Mouse (Mus musculus): ENCODE results near the gene Pram1. TPM values are rescaled to one million over a fixed set of nuclear protein-coding genes. Genes with fewer than 3 reads are reported as not detected.
"Not testable (repeated sequence)": the region's sequence is repeated elsewhere in the genome, so short reads cannot be mapped to it uniquely, and the experiment has no call there.

Gene Pram1
- polyA plus RNA-seq (2014; fragmentation: Nextera tagmentation; extraction: Ambion mirVana), result 0.68 and 0.71 TPM in 2 replicates

DNA sequence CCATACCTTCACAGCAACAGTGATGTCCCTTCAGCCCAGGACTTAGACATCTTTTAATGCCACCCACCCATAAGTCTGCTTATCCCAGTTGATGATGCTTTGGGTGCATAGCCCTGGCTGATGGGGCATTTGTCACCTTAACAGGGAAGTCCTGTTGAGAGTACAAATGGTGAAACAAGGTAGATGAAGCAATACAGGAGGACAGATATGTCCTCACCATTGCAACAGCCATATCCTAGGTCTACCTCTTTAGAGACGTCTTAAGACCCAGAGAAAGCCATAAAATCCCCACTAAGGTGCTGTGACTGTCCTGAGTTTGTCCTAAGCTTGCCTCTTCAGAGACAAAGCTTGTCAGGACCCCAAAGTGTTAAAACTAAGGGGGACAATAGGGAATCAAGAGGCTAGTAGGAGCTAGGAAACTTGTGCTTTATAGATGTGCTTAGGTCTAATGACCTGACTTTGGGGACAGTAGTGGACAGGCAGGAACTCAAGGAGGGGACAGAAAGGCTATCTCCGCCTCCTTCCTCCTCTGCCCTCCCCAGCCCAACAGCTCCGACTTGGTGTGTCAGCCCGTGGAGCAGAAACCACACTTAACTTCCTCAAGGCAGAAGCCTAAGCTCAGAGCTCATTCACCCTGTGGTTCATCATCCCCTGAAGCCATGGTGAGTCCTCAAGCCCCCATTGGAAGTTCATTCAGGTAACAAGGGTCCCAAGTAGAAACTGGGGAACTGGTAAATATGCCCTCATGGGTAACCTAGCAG is at the start of gene Pram1:
Gene Pram1, plus strand, starts transcription at position 541 of the 761 bp plus-strand sequence.
- WGBS, result 83% methylated on average over 4 of the region's 4 CpGs
- no peaks in the 10 kb centered on the region for H3K9me3 ChIP-seq (ENCODE audit: control insufficient read depth, low read length)
- no peaks in the 10 kb centered on the region for H3K27me3 ChIP-seq (ENCODE audit: control insufficient read depth, insufficient read depth, low read length)
- H3K27ac ChIP-seq (ENCODE audit: low read depth, low read length), result no peak within 1 kb of the TSS
- no peaks in the 10 kb centered on the region for H3K4me1 ChIP-seq (ENCODE audit: control insufficient read depth, insufficient read depth, low read length)
- H3K9ac ChIP-seq (replicated peaks; ENCODE audit: low read depth, low read length), result no peak within 1 kb of the TSS
- no peak within 1 kb of the TSS for H3K4me2 ChIP-seq (ENCODE audit: low read depth, low read length)
- H3K4me3 ChIP-seq (ENCODE audit: low read depth, low read length), result no peak within 1 kb of the TSS
- H3K36me3 ChIP-seq (ENCODE audit: control insufficient read depth, insufficient read depth, low read length), result no peaks in the 10 kb centered on the region
- no peak for ATAC-seq (ENCODE audit: low read depth)

DNA sequence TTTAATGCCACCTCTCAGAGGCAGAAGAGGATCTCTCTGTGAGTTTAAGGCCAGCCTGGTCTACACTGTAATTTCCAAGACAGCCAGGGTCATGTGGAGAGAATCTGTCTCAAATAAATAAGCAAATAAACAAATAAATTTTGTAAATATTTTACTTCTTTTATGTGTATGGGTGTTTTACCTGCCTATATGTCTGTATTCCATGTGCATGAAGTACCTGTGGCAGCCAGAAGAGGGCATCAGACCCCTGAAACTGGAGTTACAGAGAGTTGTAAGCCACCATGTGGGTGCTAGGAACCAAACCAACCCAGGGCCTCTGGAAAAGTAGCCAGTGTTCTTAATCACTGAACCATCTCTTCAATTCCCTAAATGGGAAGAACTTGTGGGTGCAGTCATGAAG is 40.6 kb upstream of the Pram1 start:
- no peak overlapping the region for H3K4me2 ChIP-seq (ENCODE audit: low read depth, low read length)
- H3K9me3 ChIP-seq (ENCODE audit: control insufficient read depth, low read length), result no peaks in the 10 kb centered on the region

DNA sequence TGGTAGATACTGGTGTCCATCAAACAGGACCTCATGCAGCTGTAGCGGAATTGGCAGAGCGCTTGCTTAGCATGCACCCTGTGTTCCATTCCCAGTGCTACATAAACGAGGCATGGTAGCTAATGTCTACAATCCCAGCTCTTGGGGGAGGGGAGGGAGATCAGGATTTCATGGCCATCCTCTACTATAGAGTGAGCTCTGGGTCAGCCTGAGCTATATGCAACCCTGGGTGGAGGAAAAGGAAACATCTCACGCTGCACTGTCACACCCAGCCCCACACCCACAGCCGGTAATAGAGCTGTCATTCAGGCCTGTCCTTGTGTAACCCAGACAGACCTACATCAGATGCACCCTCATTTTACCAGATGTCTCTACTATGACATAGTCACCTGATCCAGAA is 39.4 kb upstream of the Pram1 start:
- 95% methylated on average over 5 of the region's 5 CpGs for WGBS
- no peaks in the 10 kb centered on the region for H3K4me1 ChIP-seq (ENCODE audit: control insufficient read depth, insufficient read depth, low read length)
- no peaks in the 10 kb centered on the region for H3K9me3 ChIP-seq (ENCODE audit: control insufficient read depth, low read length)
- no peak overlapping the region for H3K27ac ChIP-seq (ENCODE audit: low read depth, low read length)
- H3K9ac ChIP-seq (replicated peaks; ENCODE audit: low read depth, low read length), result no peak overlapping the region
- H3K4me3 ChIP-seq (ENCODE audit: low read depth, low read length), result no peak overlapping the region
- no peaks in the 10 kb centered on the region for H3K27me3 ChIP-seq (ENCODE audit: control insufficient read depth, insufficient read depth, low read length)
- H3K36me3 ChIP-seq (ENCODE audit: control insufficient read depth, insufficient read depth, low read length), result no peaks in the 10 kb centered on the region
- H3K4me2 ChIP-seq (ENCODE audit: low read depth, low read length), result no peak overlapping the region
- ATAC-seq (ENCODE audit: low read depth), result no peak

More for the DNA sequence above, 40.6 kb upstream of the Pram1 start:
- Histone ChIP-seq H3K36me3 (ENCODE audit: control insufficient read depth, insufficient read depth, low read length) (no peaks in the 10 kb centered on the region), H3K9ac (replicated peaks; ENCODE audit: low read depth, low read length) (no peak overlapping the region), H3K27ac (ENCODE audit: low read depth, low read length) (no peak overlapping the region), H3K4me3 (ENCODE audit: low read depth, low read length) (no peak overlapping the region), H3K27me3 (ENCODE audit: control insufficient read depth, insufficient read depth, low read length) (no peaks in the 10 kb centered on the region), H3K4me1 (ENCODE audit: control insufficient read depth, insufficient read depth, low read length) (no peaks in the 10 kb centered on the region)
- ATAC-seq (ENCODE audit: low read depth), result no peak

DNA sequence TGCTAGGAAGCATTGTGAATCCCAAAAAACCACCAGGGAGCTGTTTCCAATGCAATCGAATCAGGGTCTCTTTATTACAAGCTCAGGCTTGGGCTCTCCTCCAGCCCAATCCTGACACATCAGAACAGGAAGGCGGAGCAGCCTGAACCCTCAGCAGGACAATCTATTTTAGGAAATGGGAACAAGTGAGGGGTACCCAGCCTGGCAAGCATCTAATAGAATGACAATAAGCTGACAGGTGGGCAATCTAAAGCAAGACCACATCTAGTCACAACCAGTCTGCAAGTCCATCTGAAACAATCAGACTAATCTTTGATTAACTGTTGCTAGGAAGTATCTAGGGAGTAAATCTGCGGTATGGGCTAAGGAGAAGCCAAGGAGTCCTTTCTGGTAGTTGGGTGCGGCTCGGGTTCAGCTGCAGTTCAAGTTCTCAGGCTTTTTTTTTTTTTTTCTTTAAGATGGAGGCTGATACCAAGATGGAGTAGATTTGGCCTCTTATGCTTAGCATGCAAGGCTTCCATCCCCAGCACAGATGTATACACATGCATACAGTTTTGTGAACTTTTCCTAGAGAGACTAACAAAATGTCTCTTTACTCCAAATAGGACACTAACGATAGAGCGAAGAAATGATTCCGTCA is 37.9 kb upstream of the Pram1 start:
- Histone ChIP-seq H3K27ac (ENCODE audit: low read depth, low read length) (no peak overlapping the region), H3K9me3 (ENCODE audit: control insufficient read depth, low read length) (no peaks in the 10 kb centered on the region), H3K4me1 (ENCODE audit: control insufficient read depth, insufficient read depth, low read length) (no peaks in the 10 kb centered on the region), H3K4me2 (ENCODE audit: low read depth, low read length) (no peak overlapping the region), H3K4me3 (ENCODE audit: low read depth, low read length) (no peak overlapping the region), H3K27me3 (ENCODE audit: control insufficient read depth, insufficient read depth, low read length) (no peaks in the 10 kb centered on the region), H3K9ac (replicated peaks; ENCODE audit: low read depth, low read length) (no peak overlapping the region), H3K36me3 (ENCODE audit: control insufficient read depth, insufficient read depth, low read length) (no peaks in the 10 kb centered on the region)
- 85% methylated on average over 8 of the region's 8 CpGs for WGBS
- no peak for ATAC-seq (ENCODE audit: low read depth)

DNA sequence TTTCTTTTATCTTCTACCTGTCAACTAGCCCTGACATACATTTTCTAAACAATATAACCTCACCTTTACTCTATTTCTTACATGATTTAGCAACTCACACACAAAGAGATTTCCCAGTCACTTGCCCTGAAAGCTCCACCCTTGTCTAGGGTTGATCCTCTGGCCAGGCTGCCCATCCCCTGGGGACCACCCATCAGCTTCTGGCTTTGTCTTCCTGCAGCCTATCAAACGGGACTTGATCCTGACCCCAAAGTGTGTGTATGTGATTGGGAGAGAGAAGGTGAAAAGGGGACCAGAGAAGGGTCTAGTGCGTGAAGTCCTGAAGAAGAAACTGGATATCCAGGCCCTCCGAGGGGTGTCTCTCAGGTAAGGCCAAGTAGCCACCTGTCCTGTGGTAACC is 37.0 kb upstream of the Pram1 start:
- no peak overlapping the region for H3K4me3 ChIP-seq (ENCODE audit: low read depth, low read length)
- no peaks in the 10 kb centered on the region for H3K9me3 ChIP-seq (ENCODE audit: control insufficient read depth, low read length)
- no peaks in the 10 kb centered on the region for H3K27me3 ChIP-seq (ENCODE audit: control insufficient read depth, insufficient read depth, low read length)
- H3K36me3 ChIP-seq (ENCODE audit: control insufficient read depth, insufficient read depth, low read length), result no peaks in the 10 kb centered on the region
- no peak overlapping the region for H3K9ac ChIP-seq (replicated peaks; ENCODE audit: low read depth, low read length)
- H3K27ac ChIP-seq (ENCODE audit: low read depth, low read length), result no peak overlapping the region
- no peak overlapping the region for H3K4me2 ChIP-seq (ENCODE audit: low read depth, low read length)
- no peaks in the 10 kb centered on the region for H3K4me1 ChIP-seq (ENCODE audit: control insufficient read depth, insufficient read depth, low read length)
- no peak for ATAC-seq (ENCODE audit: low read depth)
- 85% methylated on average over 3 of the region's 3 CpGs for WGBS

DNA sequence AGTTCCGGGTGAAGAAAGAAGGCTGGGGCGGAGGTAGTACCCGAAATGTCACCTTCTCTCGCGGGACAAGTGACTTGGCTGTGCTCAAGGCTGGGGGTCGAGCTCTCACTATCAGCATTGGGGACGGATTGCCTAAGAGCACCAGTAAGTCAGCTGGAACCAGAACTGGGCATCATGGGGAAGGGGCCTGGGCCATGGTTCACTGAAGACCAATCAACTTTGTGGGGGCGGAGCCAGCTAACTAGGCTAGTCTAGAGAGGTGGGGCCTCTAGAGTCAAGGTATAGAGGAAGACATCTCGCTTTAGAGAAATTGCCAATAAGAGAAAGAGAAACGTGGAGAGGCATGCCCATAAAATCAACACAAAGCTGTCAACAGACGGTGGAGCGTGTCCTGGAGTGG is 35.9 kb upstream of the Pram1 start:
- H3K27ac ChIP-seq (ENCODE audit: low read depth, low read length), result no peak overlapping the region
- H3K9me3 ChIP-seq (ENCODE audit: control insufficient read depth, low read length), result no peaks in the 10 kb centered on the region
- no peak overlapping the region for H3K9ac ChIP-seq (replicated peaks; ENCODE audit: low read depth, low read length)
- H3K4me3 ChIP-seq (ENCODE audit: low read depth, low read length), result no peak overlapping the region
- H3K36me3 ChIP-seq (ENCODE audit: control insufficient read depth, insufficient read depth, low read length), result no peaks in the 10 kb centered on the region
- H3K4me2 ChIP-seq (ENCODE audit: low read depth, low read length), result no peak overlapping the region
- no peak for ATAC-seq (ENCODE audit: low read depth)
- H3K27me3 ChIP-seq (ENCODE audit: control insufficient read depth, insufficient read depth, low read length), result no peaks in the 10 kb centered on the region
- H3K4me1 ChIP-seq (ENCODE audit: control insufficient read depth, insufficient read depth, low read length), result no peaks in the 10 kb centered on the region
- 83% methylated on average over 12 of the region's 12 CpGs for WGBS

DNA sequence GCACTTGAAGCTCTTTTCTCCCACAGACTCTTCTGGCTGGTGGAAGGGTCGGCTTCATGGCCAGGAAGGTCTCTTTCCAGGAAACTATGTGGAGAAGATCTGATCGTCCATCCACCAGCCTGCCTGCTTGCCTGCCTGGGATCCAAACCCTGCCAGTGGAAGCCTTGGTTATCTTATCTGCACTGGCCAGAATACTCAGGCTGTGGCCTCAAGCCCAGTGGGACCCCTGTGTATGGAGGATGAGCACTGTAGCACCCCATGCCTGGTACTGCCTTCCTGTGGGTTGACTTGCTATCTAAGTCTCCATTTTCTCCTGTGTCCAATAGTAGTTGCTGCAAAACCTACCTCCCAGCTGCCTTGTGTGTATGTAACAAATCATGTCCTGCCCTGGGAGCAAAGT is 30.6 kb upstream of the Pram1 start:
- WGBS, result 82% methylated on average over 2 of the region's 2 CpGs
- H3K9ac ChIP-seq (replicated peaks; ENCODE audit: low read depth, low read length), result no peak overlapping the region
- no peaks in the 10 kb centered on the region for H3K27me3 ChIP-seq (ENCODE audit: control insufficient read depth, insufficient read depth, low read length)

DNA sequence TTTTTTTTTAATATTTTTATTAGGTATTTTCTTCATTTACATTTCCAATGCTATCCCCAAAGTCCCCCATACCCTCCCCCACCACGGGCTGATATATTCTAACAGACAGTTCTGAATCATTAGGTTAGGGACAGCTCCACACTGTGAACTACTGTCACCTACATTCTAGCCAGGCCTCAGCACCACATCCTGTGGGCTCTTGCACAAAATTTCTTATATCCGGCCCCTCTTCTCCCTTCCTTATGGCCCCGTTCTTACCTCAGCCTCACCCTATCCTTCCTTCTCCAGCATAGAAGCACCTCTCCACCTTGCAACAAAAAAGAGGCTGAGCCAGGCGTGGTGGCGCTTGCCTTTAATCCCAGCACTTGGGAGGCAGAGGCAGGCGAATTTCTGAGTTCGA is 27.3 kb upstream of the Pram1 start:
- H3K27me3 ChIP-seq (ENCODE audit: control insufficient read depth, insufficient read depth, low read length), result no peaks in the 10 kb centered on the region
- H3K27ac ChIP-seq (ENCODE audit: low read depth, low read length), result no peak overlapping the region
- no peak overlapping the region for H3K4me3 ChIP-seq (ENCODE audit: low read depth, low read length)
- no peak overlapping the region for H3K4me2 ChIP-seq (ENCODE audit: low read depth, low read length)
- no peaks in the 10 kb centered on the region for H3K4me1 ChIP-seq (ENCODE audit: control insufficient read depth, insufficient read depth, low read length)
- H3K9ac ChIP-seq (replicated peaks; ENCODE audit: low read depth, low read length), result no peak overlapping the region
- WGBS, result 95% methylated on average over 7 of the region's 7 CpGs
- no peaks in the 10 kb centered on the region for H3K36me3 ChIP-seq (ENCODE audit: control insufficient read depth, insufficient read depth, low read length)
- ATAC-seq (ENCODE audit: low read depth), result no peak
- H3K9me3 ChIP-seq (ENCODE audit: control insufficient read depth, low read length), result no peaks in the 10 kb centered on the region

More for the DNA sequence above, 30.6 kb upstream of the Pram1 start:
- no peak overlapping the region for H3K4me2 ChIP-seq (ENCODE audit: low read depth, low read length)
- no peaks in the 10 kb centered on the region for H3K9me3 ChIP-seq (ENCODE audit: control insufficient read depth, low read length)
- H3K27ac ChIP-seq (ENCODE audit: low read depth, low read length), result no peak overlapping the region
- no peak for ATAC-seq (ENCODE audit: low read depth)
- no peaks in the 10 kb centered on the region for H3K36me3 ChIP-seq (ENCODE audit: control insufficient read depth, insufficient read depth, low read length)
- H3K4me3 ChIP-seq (ENCODE audit: low read depth, low read length), result no peak overlapping the region
- no peaks in the 10 kb centered on the region for H3K4me1 ChIP-seq (ENCODE audit: control insufficient read depth, insufficient read depth, low read length)

DNA sequence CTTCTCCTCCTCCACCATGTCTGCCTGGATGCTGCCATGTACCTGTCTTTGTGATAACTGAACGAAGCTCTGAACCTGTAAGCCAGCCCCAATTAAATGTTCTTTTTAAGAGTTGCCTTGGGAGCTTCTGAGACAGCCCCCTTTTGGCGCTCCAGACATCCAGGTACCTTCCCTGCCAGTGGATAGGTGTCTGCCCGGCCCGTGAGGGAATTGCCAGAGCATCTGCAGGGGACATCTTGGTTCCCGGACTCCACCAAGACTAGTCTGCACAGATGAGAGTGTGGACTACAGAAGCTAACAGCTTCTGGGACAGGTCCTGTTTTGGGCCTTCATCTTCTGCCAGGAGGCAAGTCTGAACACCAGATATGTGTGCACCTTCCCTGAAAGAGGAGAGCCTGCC is 24.1 kb upstream of the Pram1 start:
- WGBS, result 91% methylated on average over 5 of the region's 5 CpGs
- not testable (repeated sequence) for ATAC-seq (ENCODE audit: low read depth); H3K27ac ChIP-seq (ENCODE audit: low read depth, low read length); H3K4me2 ChIP-seq (ENCODE audit: low read depth, low read length); H3K27me3 ChIP-seq (ENCODE audit: control insufficient read depth, insufficient read depth, low read length); H3K9ac ChIP-seq (replicated peaks; ENCODE audit: low read depth, low read length); H3K4me3 ChIP-seq (ENCODE audit: low read depth, low read length); H3K4me1 ChIP-seq (ENCODE audit: control insufficient read depth, insufficient read depth, low read length); H3K9me3 ChIP-seq (ENCODE audit: control insufficient read depth, low read length); H3K36me3 ChIP-seq (ENCODE audit: control insufficient read depth, insufficient read depth, low read length)
